Mouse (Mus musculus): ENCODE data around the gene Mnd1.

GRCm38 (mm10) chr3:84199516-84199915 lies 43.9 kb upstream of the Mnd1 start:
- TF ChIP-seq POLR2A (IDR thresholded peaks at IDR 0.05; ENCODE audit: insufficient read length, low read depth), result no peak
- no peak for TF ChIP-seq MYOD1 (IDR thresholded peaks at IDR 0.05; ENCODE audit: control insufficient read depth in 1 of 3, insufficient read length in 2 of 3, low read depth in 2 of 3)
- TF ChIP-seq E2F4 (IDR thresholded peaks at IDR 0.05; ENCODE audit: insufficient read depth), result no peak
- TF ChIP-seq MAX (IDR thresholded peaks at IDR 0.05; ENCODE audit: low read depth), result no peak
